Mouse (Mus musculus): Measurements from ENCODE around the gene Lrrc72.

Lrrc72 gene

GRCm38 (mm10) chr12:36189610-36190009 is 63.6 kb downstream of the Lrrc72 start:
- no peak for DNase-seq (ENCODE audit: low spot score)

- no peak for DNase-seq (ENCODE audit: low spot score)
Measured at GRCm38 (mm10) chr12:36187081-36187480, 66.1 kb downstream of the Lrrc72 start.

- DNase-seq (ENCODE audit: low spot score): no peak
Measured at GRCm38 (mm10) chr12:36182570-36182969, 70.6 kb downstream of the Lrrc72 start.

- DNase-seq (ENCODE audit: low spot score): no peak
Measured at GRCm38 (mm10) chr12:36177227-36177626, 76.0 kb downstream of the Lrrc72 start.

DNA sequence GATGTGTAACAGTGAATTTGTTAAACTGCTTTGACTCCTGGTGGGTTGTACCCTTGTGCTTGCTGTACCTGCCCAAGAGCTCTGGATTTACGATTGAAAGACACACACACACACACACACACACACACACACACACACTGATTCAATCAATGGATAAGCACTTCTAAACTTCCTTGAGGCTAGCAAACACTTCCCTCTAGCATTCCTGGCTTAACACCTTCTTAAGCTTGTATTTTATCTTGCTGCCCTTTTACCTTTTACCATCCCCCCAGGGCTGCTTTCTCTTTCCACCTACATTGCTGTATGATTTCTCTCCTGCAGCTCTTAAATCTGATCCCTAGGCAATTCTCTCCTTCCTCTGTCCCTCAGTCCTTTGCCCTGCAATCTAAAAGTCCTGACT is 87.9 kb downstream of the Lrrc72 start:
- no peak for DNase-seq (ENCODE audit: low spot score)

DNA sequence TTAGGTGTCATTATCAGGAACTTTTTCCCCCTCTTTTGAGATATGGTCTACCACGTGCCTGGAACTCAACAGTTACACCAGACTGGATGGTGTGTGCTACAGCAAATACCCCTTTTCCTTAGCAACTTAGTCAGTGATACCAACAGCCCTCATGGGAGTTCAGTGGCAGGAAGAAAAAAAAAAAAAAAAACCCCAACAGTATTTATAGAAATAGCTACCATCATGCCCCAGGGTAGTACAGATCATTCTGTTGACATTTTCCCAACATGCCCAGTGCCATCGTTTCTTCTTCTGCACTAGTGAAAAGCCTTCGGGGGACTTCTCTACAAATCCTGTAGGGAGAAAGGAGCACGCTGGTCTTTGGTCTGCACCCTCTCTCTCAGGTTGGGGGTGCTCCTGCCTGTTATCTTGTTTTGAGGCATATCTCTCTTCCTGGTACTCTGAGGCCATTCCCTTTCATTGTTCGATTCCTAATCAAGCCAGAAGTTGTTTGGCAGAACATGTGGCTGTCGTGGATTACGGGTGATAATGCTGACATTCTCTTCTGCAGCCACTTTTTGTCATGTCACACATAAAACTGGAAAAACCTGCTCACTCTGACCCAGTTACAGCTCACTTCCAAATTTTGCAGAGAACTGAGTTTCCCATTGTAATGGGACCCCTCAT is 88.9 kb downstream of the Lrrc72 start:
- no peak for DNase-seq (ENCODE audit: low spot score)

All from ovary, postnatal 14 days (tissue).